Mouse (Mus musculus): ENCODE measurements at regions not wholly inside any gene's neighbourhood (a gene's known extent, or its start where the extent isn't known, plus 50 kb on each side); places are given as distances from the start of the nearest gene placed in this dataset. TPM values are rescaled to one million over a fixed set of nuclear protein-coding genes. Genes with fewer than 3 reads are reported as not detected.

GRCm38 (mm10) chr1:190265085-190265780 lies 94.7 kb upstream of the Prox1 start:
- H3K9me3 ChIP-seq (replicated peaks), result no peaks in the 10 kb centered on the region
- H3K36me3 ChIP-seq (replicated peaks), result no peaks in the 10 kb centered on the region
- no peak overlapping the region for H3K4me2 ChIP-seq
- WGBS (ENCODE audit: insufficient replicate concordance), result 68% methylated on average over 9 of the region's 9 CpGs
- ATAC-seq (ENCODE audit: insufficient read depth), result no peak
- no peak overlapping the region for H3K27ac ChIP-seq (replicated peaks)
- no peak overlapping the region for H3K9ac ChIP-seq
- H3K27me3 ChIP-seq, result no peaks in the 10 kb centered on the region
- no peaks in the 10 kb centered on the region for H3K4me1 ChIP-seq (replicated peaks)
- no peak overlapping the region for H3K4me3 ChIP-seq (replicated peaks)

GRCm38 (mm10) chr1:190264501-190264900 lies 94.0 kb upstream of the Prox1 start:
- Histone ChIP-seq H3K9me3 (replicated peaks) (no peaks in the 10 kb centered on the region), H3K27ac (replicated peaks) (no peak overlapping the region), H3K4me2 (no peak overlapping the region), H3K4me1 (replicated peaks) (no peaks in the 10 kb centered on the region), H3K9ac (no peak overlapping the region), H3K36me3 (replicated peaks) (no peaks in the 10 kb centered on the region), H3K27me3 (no peaks in the 10 kb centered on the region), H3K4me3 (replicated peaks) (no peak overlapping the region)
- WGBS (ENCODE audit: insufficient replicate concordance), result 42% methylated on average over 8 of the region's 8 CpGs
- ATAC-seq (ENCODE audit: insufficient read depth), result no peak

GRCm38 (mm10) chr1:190263620-190264019 lies 93.1 kb upstream of the Prox1 start:
- WGBS (ENCODE audit: insufficient replicate concordance), result 53% methylated on average over 7 of the region's 7 CpGs
- no peak for ATAC-seq (ENCODE audit: insufficient read depth)
- Histone ChIP-seq H3K27ac (replicated peaks) (no peak overlapping the region), H3K36me3 (replicated peaks) (no peaks in the 10 kb centered on the region), H3K4me1 (replicated peaks) (no peaks in the 10 kb centered on the region), H3K4me3 (replicated peaks) (no peak overlapping the region), H3K9ac (no peak overlapping the region), H3K4me2 (no peak overlapping the region), H3K9me3 (replicated peaks) (no peaks in the 10 kb centered on the region), H3K27me3 (no peaks in the 10 kb centered on the region)

GRCm38 (mm10) chr1:190259576-190259975 lies 89.1 kb upstream of the Prox1 start:
- 75% methylated on average over 13 of the region's 13 CpGs for WGBS (ENCODE audit: insufficient replicate concordance)
- Histone ChIP-seq H3K27ac (replicated peaks) (no peak overlapping the region), H3K9me3 (replicated peaks) (no peaks in the 10 kb centered on the region), H3K27me3 (no peaks in the 10 kb centered on the region), H3K36me3 (replicated peaks) (no peaks in the 10 kb centered on the region), H3K9ac (no peak overlapping the region), H3K4me1 (replicated peaks) (no peaks in the 10 kb centered on the region), H3K4me3 (replicated peaks) (no peak overlapping the region), H3K4me2 (no peak overlapping the region)
- ATAC-seq (ENCODE audit: insufficient read depth), result no peak

- WGBS (ENCODE audit: insufficient replicate concordance), result 37% methylated on average over 13 of the region's 13 CpGs
- no peak for ATAC-seq (ENCODE audit: insufficient read depth)
- Histone ChIP-seq H3K4me3 (replicated peaks) (no peak overlapping the region), H3K9ac (no peak overlapping the region), H3K27me3 (no peaks in the 10 kb centered on the region), H3K36me3 (replicated peaks) (no peaks in the 10 kb centered on the region), H3K9me3 (replicated peaks) (peaks cover 10% of the 10 kb centered on the region), H3K4me2 (no peak overlapping the region), H3K27ac (replicated peaks) (no peak overlapping the region), H3K4me1 (replicated peaks) (no peaks in the 10 kb centered on the region)
Measured at GRCm38 (mm10) chr1:190250574-190251246, 80.2 kb upstream of the Prox1 start.

GRCm38 (mm10) chr1:190242526-190242925 lies 72.0 kb upstream of the Prox1 start:
- no peaks in the 10 kb centered on the region for H3K36me3 ChIP-seq (replicated peaks)
- H3K27me3 ChIP-seq, result no peaks in the 10 kb centered on the region
- no peak overlapping the region for H3K4me3 ChIP-seq (replicated peaks)
- WGBS (ENCODE audit: insufficient replicate concordance), result 68% methylated on average over 7 of the region's 7 CpGs
- no peak overlapping the region for H3K27ac ChIP-seq (replicated peaks)
- H3K4me2 ChIP-seq, result no peak overlapping the region
- H3K9me3 ChIP-seq (replicated peaks), result no peaks in the 10 kb centered on the region
- H3K9ac ChIP-seq, result no peak overlapping the region
- ATAC-seq (ENCODE audit: insufficient read depth), result no peak
- no peaks in the 10 kb centered on the region for H3K4me1 ChIP-seq (replicated peaks)

- H3K4me3 ChIP-seq (replicated peaks), result no peak overlapping the region
- no peak overlapping the region for H3K9ac ChIP-seq
- H3K4me2 ChIP-seq, result no peak overlapping the region
- no peak for ATAC-seq (ENCODE audit: insufficient read depth)
- H3K4me1 ChIP-seq (replicated peaks), result no peaks in the 10 kb centered on the region
- H3K9me3 ChIP-seq (replicated peaks), result no peaks in the 10 kb centered on the region
- no peak overlapping the region for H3K27ac ChIP-seq (replicated peaks)
- no peaks in the 10 kb centered on the region for H3K36me3 ChIP-seq (replicated peaks)
- no peaks in the 10 kb centered on the region for H3K27me3 ChIP-seq
- 74% methylated on average over 6 of the region's 6 CpGs for WGBS (ENCODE audit: insufficient replicate concordance)
Measured at GRCm38 (mm10) chr1:190239796-190240195, 69.3 kb upstream of the Prox1 start.

GRCm38 (mm10) chr1:190230866-190231265 lies 60.4 kb upstream of the Prox1 start:
- no peaks in the 10 kb centered on the region for H3K27me3 ChIP-seq
- no peak overlapping the region for H3K4me3 ChIP-seq (replicated peaks)
- no peak for ATAC-seq (ENCODE audit: insufficient read depth)
- H3K4me2 ChIP-seq, result no peak overlapping the region
- H3K27ac ChIP-seq (replicated peaks), result no peak overlapping the region
- 38% methylated on average over 5 of the region's 5 CpGs for WGBS (ENCODE audit: insufficient replicate concordance)
- no peaks in the 10 kb centered on the region for H3K9me3 ChIP-seq (replicated peaks)
- no peaks in the 10 kb centered on the region for H3K4me1 ChIP-seq (replicated peaks)
- H3K36me3 ChIP-seq (replicated peaks), result no peaks in the 10 kb centered on the region
- H3K9ac ChIP-seq, result no peak overlapping the region

GRCm38 (mm10) chr1:190220417-190220816 lies 49.9 kb upstream of the Prox1 start:
- no peak for ATAC-seq (ENCODE audit: insufficient read depth)
- WGBS (ENCODE audit: insufficient replicate concordance), result 58% methylated on average over 9 of the region's 9 CpGs
- H3K9me3 ChIP-seq (replicated peaks), result no peaks in the 10 kb centered on the region
- H3K4me1 ChIP-seq (replicated peaks), result no peaks in the 10 kb centered on the region
- no peaks in the 10 kb centered on the region for H3K36me3 ChIP-seq (replicated peaks)
- H3K27me3 ChIP-seq, result no peaks in the 10 kb centered on the region
- H3K27ac ChIP-seq (replicated peaks), result no peak overlapping the region
- no peak overlapping the region for H3K4me2 ChIP-seq
- no peak overlapping the region for H3K9ac ChIP-seq
- H3K4me3 ChIP-seq (replicated peaks), result no peak overlapping the region

Small RNAs in the stretch of these regions (microRNA-seq; reads per million reads assigned to microRNA genes)
- gene Gm47294, result not detected

Measured in liver, embryonic 15.5 days (tissue).